Mouse (Mus musculus) heart, adult 2 months (tissue): ENCODE measurements at regions not wholly inside any gene's neighbourhood (a gene's known extent, or its start where the extent isn't known, plus 50 kb on each side); places are given as distances from the start of the nearest gene placed in this dataset.

Source experiments
- CTCF ChIP-seq: fragments of 200-600 bp; IDR thresholded peaks from 2 replicates; pipeline ENCODE4 v1.8.1; 2022; ENCODE audit warnings: antibody characterized with exemption, mild to moderate bottlenecking, moderate library complexity
- EP300 ChIP-seq: fragments of 200-500 bp; IDR thresholded peaks from 2 replicates; pipeline ENCODE4 v1.6.1; 2011; ENCODE audit warnings: low read depth, low read length, control low read depth; ENCODE audit not compliant: insufficient read depth

DNA sequence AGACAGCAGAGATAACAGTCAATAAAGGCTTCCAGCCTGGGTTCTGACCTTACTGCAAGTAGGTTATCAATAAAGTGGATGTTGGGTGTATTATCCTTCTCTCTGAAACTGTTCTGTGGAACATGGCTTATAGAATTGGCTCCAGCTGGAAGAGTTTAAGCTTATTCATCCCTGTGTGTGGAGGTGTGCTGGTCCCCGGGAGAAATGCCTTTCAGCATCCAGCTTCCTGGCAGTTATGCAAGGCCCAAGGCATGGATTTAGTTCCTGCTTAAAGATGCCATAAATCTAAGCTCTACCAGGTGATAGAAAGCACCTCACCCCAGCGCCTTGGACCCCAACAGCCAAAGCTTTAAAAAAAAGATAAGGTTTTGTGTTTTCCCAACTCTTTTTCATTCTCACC, 188.0 kb upstream of the Tas2r119 start:
- no peak for TF ChIP-seq EP300
- TF ChIP-seq CTCF = no peak
